In genomic region chr1:153265066-153265465, GRCm38 (mm10) we compare ENCODE assay signal across 8 mouse cellular contexts.
A peak's percentile ranks its signal among the peaks of the same experiment; 100 is the strongest.
DNase-seq lines count a peak whose midpoint lies in the region; ATAC-seq and TF ChIP-seq lines count a peak whose summit lies in the region.
"Had no signal": no experiment of that assay in that cellular context is flagged by ENCODE, and none has a peak within 500 bp of the region (broad histone marks: within the 10 kb centered on the region; RNA-seq: fewer than 3 reads in every experiment).

No protein-coding gene starts in this region.

- peaks cover 33% of the 10 kb centered on the region for H3K4me1 ChIP-seq in embryonic facial prominence, embryonic 14.5 days (ENCODE audit: control insufficient read depth, insufficient read depth, low read length)
- H3K4me1 ChIP-seq in hindbrain, embryonic 14.5 days (replicated peaks; ENCODE audit: control insufficient read depth, insufficient read depth, low read length) = peaks cover 23% of the 10 kb centered on the region
- H3K4me1 ChIP-seq in midbrain, embryonic 16.5 days (ENCODE audit: control insufficient read depth, insufficient read depth, low read length) = peaks cover 22% of the 10 kb centered on the region

- DNase-seq in layer of hippocampus, adult 2 months (ENCODE audit: low spot score in 2 of 2) = no peak
- no peak for DNase-seq in layer of hippocampus, adult 9-10 months (ENCODE audit: low spot score)
- DNase-seq in embryonic facial prominence, embryonic 14.5 days (ENCODE audit: low spot score) = peak; percentile 71
- no peak for DNase-seq in hindbrain, embryonic 14.5 days (ENCODE audit: low spot score)
- no peak for DNase-seq in adrenal gland, adult 18-20 months (ENCODE audit: low spot score in 2 of 2)
- no peak for DNase-seq in urinary bladder, adult 18-20 months (ENCODE audit: low spot score in 2 of 2)

- ATAC-seq in embryonic facial prominence, embryonic 14.5 days (ENCODE audit: low read depth) = peak; percentile 31; the same call in 1 of the 2 replicates
- no peak for ATAC-seq in hindbrain, embryonic 14.5 days (ENCODE audit: low FRiP score)
- peak; percentile 48; the same call in 1 of the 2 replicates for ATAC-seq in midbrain, embryonic 16.5 days
- ATAC-seq: forebrain, embryonic 16.5 days had no signal

- TF ChIP-seq CTCF in layer of hippocampus, adult 2 months (conservative IDR thresholded peaks at IDR 0.05) = no peak

- H3K27ac ChIP-seq in layer of hippocampus, adult 2 months = peak overlapping the region; percentile 67
- peak overlapping the region; percentile 74 for H3K27ac ChIP-seq in embryonic facial prominence, embryonic 14.5 days (replicated peaks; ENCODE audit: low read depth, low read length)
- peak overlapping the region; percentile 48; the same call in 1 of the 2 replicates for H3K27ac ChIP-seq in hindbrain, embryonic 14.5 days
- peak overlapping the region; percentile 40; the same call in 1 of the 2 replicates for H3K27ac ChIP-seq in midbrain, embryonic 16.5 days (ENCODE audit: low read length)

- H3K9ac ChIP-seq in embryonic facial prominence, embryonic 14.5 days (ENCODE audit: low read depth, low read length) = peak overlapping the region; percentile 31; the same call in 1 of the 2 replicates
- 0 out of 2 replicates have a peak overlapping the region, but pooled peaks have one; percentile 22 for H3K9ac ChIP-seq in hindbrain, embryonic 14.5 days
- no peak overlapping the region for H3K9ac ChIP-seq in midbrain, embryonic 16.5 days (ENCODE audit: low read depth, low read length)

- peak overlapping the region; percentile 5; the same call in 1 of the 2 replicates for H3K4me2 ChIP-seq in embryonic facial prominence, embryonic 14.5 days (ENCODE audit: low read depth, low read length)
- no peak overlapping the region for H3K4me2 ChIP-seq in hindbrain, embryonic 14.5 days (replicated peaks)
- no peak overlapping the region for H3K4me2 ChIP-seq in midbrain, embryonic 16.5 days (ENCODE audit: low read length)

- no peaks in the 10 kb centered on the region for H3K27me3 ChIP-seq in embryonic facial prominence, embryonic 14.5 days (replicated peaks; ENCODE audit: control insufficient read depth, insufficient read depth, low read length)
- no peaks in the 10 kb centered on the region for H3K27me3 ChIP-seq in hindbrain, embryonic 14.5 days (ENCODE audit: control insufficient read depth, insufficient read depth, low read length)
- H3K27me3 ChIP-seq in midbrain, embryonic 16.5 days (ENCODE audit: control insufficient read depth, insufficient read depth, low read depth, low read length) = no peaks in the 10 kb centered on the region

- H3K36me3 ChIP-seq in embryonic facial prominence, embryonic 14.5 days (ENCODE audit: control insufficient read depth, insufficient read depth, low read length) = peaks cover 17% of the 10 kb centered on the region
- H3K36me3 ChIP-seq in hindbrain, embryonic 14.5 days (replicated peaks; ENCODE audit: control insufficient read depth, insufficient read depth) = peaks cover 6% of the 10 kb centered on the region; the same call in 1 of the 2 replicates
- no peaks in the 10 kb centered on the region for H3K36me3 ChIP-seq in midbrain, embryonic 16.5 days (ENCODE audit: control insufficient read depth, insufficient read depth, low read length)

- H3K4me3 ChIP-seq in layer of hippocampus, adult 2 months = no peak overlapping the region
- no peak overlapping the region for H3K4me3 ChIP-seq in embryonic facial prominence, embryonic 14.5 days (ENCODE audit: low read depth, low read length)
- H3K4me3 ChIP-seq in hindbrain, embryonic 14.5 days (replicated peaks; ENCODE audit: low read length) = no peak overlapping the region
- H3K4me3 ChIP-seq in midbrain, embryonic 16.5 days (ENCODE audit: low read depth, low read length) = no peak overlapping the region

- 15% methylated on average over 7 of the region's 7 CpGs for WGBS in embryonic facial prominence, embryonic 14.5 days
- 20% methylated on average over 7 of the region's 7 CpGs for WGBS in hindbrain, embryonic 14.5 days
- 16% methylated on average over 7 of the region's 7 CpGs for WGBS in midbrain, embryonic 16.5 days

- no peaks in the 10 kb centered on the region for H3K9me3 ChIP-seq in embryonic facial prominence, embryonic 14.5 days (ENCODE audit: control insufficient read depth, low read length)
- H3K9me3 ChIP-seq in hindbrain, embryonic 14.5 days (ENCODE audit: control insufficient read depth, low read length) = no peaks in the 10 kb centered on the region
- no peaks in the 10 kb centered on the region for H3K9me3 ChIP-seq in midbrain, embryonic 16.5 days (replicated peaks; ENCODE audit: control insufficient read depth, low read length, poor library complexity, severe bottlenecking)
